Mouse (Mus musculus): ENCODE data around the gene Phf21a.

DNA sequence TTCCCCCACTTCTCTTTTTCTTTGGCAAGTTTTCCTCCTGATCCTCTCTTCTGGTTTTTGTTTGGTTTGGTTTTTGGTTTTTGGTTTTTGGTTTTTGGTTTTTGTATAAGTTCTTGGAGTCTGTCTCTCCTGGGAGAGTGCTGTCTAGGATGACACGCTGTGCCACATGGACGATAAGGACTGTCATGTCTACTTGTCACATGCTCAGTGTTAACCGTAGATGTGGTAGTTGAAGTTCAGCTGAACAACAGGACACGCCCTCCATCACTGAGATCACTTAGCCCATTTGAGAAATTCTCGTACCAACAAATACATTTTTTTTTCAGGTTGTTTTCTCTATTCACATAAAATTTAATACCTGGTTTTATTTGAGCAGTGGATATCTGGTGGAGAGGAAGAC is 224.3 kb downstream of the Phf21a start:
- no peak for TF ChIP-seq POLR2A (IDR thresholded peaks at IDR 0.05; ENCODE audit: insufficient read depth, low read depth, low read length)
- no peak for TF ChIP-seq CTCF (IDR thresholded peaks at IDR 0.05)
- no peak for TF ChIP-seq EP300 (IDR thresholded peaks at IDR 0.05; ENCODE audit: insufficient read depth, low read depth, low read length)
